Mouse (Mus musculus) right cerebral cortex, postnatal 4 days (tissue): ENCODE measurements around the gene D17Wsu92e.

ENCODE experiments used
- DNase-seq: peaks from one replicate; pipeline ENCODE4 v3.0.0-alpha.2; 2022

Gene D17Wsu92e

GRCm38 (mm10) chr17:27734344-27735073, 85.9 kb downstream of the D17Wsu92e start:
- DNase-seq = no peak

- no peak for DNase-seq
Measured at GRCm38 (mm10) chr17:27732694-27733093, 87.8 kb downstream of the D17Wsu92e start.

GRCm38 (mm10) chr17:27732152-27732551, 88.3 kb downstream of the D17Wsu92e start:
- no peak for DNase-seq

- DNase-seq = no peak
Measured at GRCm38 (mm10) chr17:27728770-27729169, 91.7 kb downstream of the D17Wsu92e start, which contains the start of gene Spdef. Spdef (minus strand) TSS chr17:27728955.

- DNase-seq = no peak
Measured at GRCm38 (mm10) chr17:27726527-27726926, 93.9 kb downstream of the D17Wsu92e start.

- no peak for DNase-seq
Measured at GRCm38 (mm10) chr17:27725412-27725811, 95.0 kb downstream of the D17Wsu92e start.

GRCm38 (mm10) chr17:27725011-27725410, 95.4 kb downstream of the D17Wsu92e start:
- DNase-seq = no peak

- no peak for DNase-seq
Measured at GRCm38 (mm10) chr17:27724327-27724726, 96.1 kb downstream of the D17Wsu92e start.

GRCm38 (mm10) chr17:27721125-27721664, 99.3 kb downstream of the D17Wsu92e start:
- DNase-seq = peak; percentile 60

- no peak for DNase-seq
Measured at GRCm38 (mm10) chr17:27720326-27720725, 100.1 kb downstream of the D17Wsu92e start.

GRCm38 (mm10) chr17:27719663-27720062, 100.8 kb downstream of the D17Wsu92e start:
- DNase-seq = no peak

GRCm38 (mm10) chr17:27718250-27718649, 102.2 kb downstream of the D17Wsu92e start:
- DNase-seq = peak; percentile 78

- DNase-seq = no peak
Measured at GRCm38 (mm10) chr17:27716804-27717203, 103.6 kb downstream of the D17Wsu92e start.

- no peak for DNase-seq
Measured at GRCm38 (mm10) chr17:27712832-27713231, 107.6 kb downstream of the D17Wsu92e start.

GRCm38 (mm10) chr17:27709650-27710049, 110.8 kb downstream of the D17Wsu92e start:
- no peak for DNase-seq

- peak; percentile 78 for DNase-seq
Measured at GRCm38 (mm10) chr17:27707954-27708661, 112.3 kb downstream of the D17Wsu92e start.

- no peak for DNase-seq
Measured at GRCm38 (mm10) chr17:27705661-27706060, 114.8 kb downstream of the D17Wsu92e start.

- DNase-seq = no peak
Measured at GRCm38 (mm10) chr17:27703961-27704621, 116.4 kb downstream of the D17Wsu92e start.

GRCm38 (mm10) chr17:27702518-27702917, 117.9 kb downstream of the D17Wsu92e start:
- DNase-seq = no peak

GRCm38 (mm10) chr17:27701856-27702255, 118.6 kb downstream of the D17Wsu92e start:
- DNase-seq = no peak
